Mouse (Mus musculus): ENCODE results near the gene Senp2. TPM values are rescaled to one million over a fixed set of nuclear protein-coding genes. Genes with fewer than 3 reads are reported as not detected.

The Senp2 gene
- total RNA-seq, 2 experiments from 2014 or later = 81.1 to 90.7 TPM

DNA sequence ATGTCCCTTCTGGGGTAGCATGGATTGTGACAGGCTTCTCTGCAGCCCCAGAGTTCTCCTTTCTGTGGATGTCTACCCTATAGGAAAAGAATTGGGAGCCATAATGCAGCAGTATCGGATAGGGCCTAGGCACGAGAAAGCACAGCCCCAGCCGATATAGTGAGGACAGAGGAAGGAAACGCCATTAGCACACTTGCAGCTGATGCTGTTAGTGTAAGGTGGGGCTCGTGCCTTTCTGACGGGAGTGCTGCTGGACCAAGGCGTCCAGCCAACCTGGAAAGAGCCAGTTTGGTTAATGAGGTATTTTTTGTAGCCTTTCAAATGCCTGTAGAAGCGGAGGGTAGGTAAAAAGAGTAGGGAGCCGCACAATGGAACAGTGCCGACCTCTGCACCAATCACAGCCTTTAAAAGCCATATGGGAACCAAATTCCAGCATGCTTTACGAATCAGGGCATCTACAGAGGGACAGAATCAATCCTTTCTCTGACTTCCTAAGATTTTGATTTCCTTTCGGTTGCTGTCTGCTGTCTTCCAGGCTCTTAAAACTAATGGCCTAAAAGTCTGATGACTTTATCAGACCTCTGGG is 70.9 kb downstream of the Senp2 start:
- DNase-seq (ENCODE audit: low spot score in 2 of 2) = no peak
- TF ChIP-seq CTCF (conservative IDR thresholded peaks at IDR 0.05) = no peak

DNA sequence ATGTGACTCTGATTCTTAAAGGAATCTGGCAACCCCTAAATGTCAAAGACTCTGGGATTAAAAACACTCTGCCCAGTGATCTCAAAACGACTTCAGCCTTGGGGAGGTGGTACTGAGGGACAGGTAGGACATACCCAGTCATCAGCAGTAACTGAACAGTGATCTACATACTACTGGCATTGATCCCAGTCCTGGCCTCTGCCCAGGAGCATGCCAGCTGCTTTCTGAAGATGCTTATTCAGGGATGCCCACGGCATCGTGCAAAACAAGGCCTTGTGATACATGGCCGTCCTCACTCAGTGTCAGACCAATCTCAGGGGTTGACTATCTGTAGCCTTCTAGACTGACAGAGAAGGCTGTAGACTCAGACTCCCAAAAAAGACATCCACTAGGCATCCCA is 76.1 kb downstream of the Senp2 start:
- Histone ChIP-seq H3K27ac (no peak overlapping the region), H3K4me3 (no peak overlapping the region)
- DNase-seq (ENCODE audit: low spot score in 2 of 2) = no peak
- TF ChIP-seq CTCF (conservative IDR thresholded peaks at IDR 0.05) = no peak

More for the DNA sequence above, 70.9 kb downstream of the Senp2 start:
- Histone ChIP-seq H3K27ac (no peak overlapping the region), H3K4me3 (no peak overlapping the region)

DNA sequence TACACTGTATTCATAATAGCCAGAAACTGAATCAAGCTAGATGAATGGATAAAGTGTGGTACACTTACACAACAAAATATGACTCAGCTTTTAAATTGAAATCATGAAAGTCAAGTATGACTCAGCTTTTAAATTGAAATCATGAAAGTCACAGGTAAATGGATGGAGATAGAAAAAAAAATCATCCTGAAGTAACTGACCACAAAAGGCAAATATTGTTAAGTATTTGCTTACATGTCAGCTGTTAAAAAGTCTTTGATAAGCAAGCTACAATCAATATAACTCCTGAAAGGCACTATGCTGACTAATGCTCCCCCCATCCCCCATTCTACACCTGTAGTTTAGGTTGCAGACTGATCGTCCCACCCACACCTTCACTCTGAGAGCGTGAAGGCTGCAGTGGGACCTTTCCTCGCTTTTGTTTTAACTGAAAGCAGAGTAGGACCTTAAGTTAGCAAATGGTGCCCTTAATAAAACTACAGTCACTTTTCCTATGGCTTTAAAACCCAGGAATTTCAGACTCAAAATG is 82.0 kb downstream of the Senp2 start:
- Histone ChIP-seq H3K4me3 (no peak overlapping the region), H3K27ac (no peak overlapping the region)
- TF ChIP-seq CTCF (conservative IDR thresholded peaks at IDR 0.05) = no peak
- DNase-seq (ENCODE audit: low spot score in 2 of 2) = no peak

DNA sequence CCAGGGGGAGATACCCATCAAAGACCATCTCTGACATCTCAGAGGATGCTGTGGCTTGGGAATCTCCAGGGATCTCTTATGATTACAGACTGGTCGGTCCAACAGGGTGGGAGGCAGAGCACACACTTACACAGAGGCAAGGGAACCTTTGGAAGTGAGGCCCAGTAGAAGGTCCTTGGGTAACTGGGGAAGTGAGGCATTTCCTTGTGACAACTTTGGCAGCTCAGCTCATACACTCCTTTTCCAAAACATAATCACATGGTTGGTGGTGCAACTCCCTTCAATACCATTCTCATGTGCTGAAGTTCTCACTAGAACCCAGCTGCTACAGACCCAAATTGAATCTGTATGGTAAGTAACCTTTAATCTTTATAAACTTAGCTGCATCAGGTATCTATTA is 86.5 kb downstream of the Senp2 start:
- Histone ChIP-seq H3K27ac (no peak overlapping the region), H3K4me3 (no peak overlapping the region)
- DNase-seq (ENCODE audit: low spot score in 2 of 2) = no peak
- no peak for TF ChIP-seq CTCF (conservative IDR thresholded peaks at IDR 0.05)

DNA sequence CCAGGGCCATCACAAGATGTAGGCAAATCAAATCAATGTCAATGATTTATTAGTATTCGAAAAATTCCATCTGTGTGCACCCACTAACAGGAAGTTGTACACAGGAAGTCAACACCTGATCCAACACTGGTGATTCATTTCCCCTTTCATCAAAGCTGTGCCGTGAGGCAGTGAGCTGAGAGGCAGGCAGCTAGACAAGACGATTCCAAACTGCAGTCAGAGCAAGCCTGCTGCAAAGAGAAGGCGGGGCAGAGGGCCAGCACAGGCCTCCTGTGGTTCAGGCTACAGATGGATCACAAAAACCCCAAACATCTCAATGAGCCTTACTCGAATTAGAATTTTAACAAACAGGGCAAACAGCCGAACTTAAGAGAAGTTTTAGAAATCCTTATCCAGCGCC is 88.4 kb downstream of the Senp2 start:
- no peak for TF ChIP-seq CTCF (conservative IDR thresholded peaks at IDR 0.05)

More for the DNA sequence above, 88.4 kb downstream of the Senp2 start:
- H3K27ac ChIP-seq = no peak overlapping the region
- no peak for DNase-seq (ENCODE audit: low spot score in 2 of 2)
- no peak overlapping the region for H3K4me3 ChIP-seq

Other genes with a start within 250 kb of the Senp2 start
- gene Ehhadh, start 221.7 kb upstream of the Senp2 start, total RNA-seq (2021) = 1 to 10 TPM; 1.7 to 2.5 TPM
- gene Map3k13, start 215.1 kb upstream of the Senp2 start, total RNA-seq (2021) = 10 to 100 TPM; 14.6 to 14.8 TPM
- gene Tmem41a, start 61.9 kb upstream of the Senp2 start, total RNA-seq (2021) = 10 to 100 TPM; 17.7 to 18.6 TPM
- under 1 TPM; 0.27 to 0.44 TPM for gene Liph, start 13.8 kb upstream of the Senp2 start, total RNA-seq (2021)
- gene Igf2bp2, start 153.8 kb downstream of the Senp2 start, total RNA-seq (2021) = under 1 TPM; 0.27 to 0.54 TPM

Measured in layer of hippocampus, adult 2 months (tissue).